Mouse (Mus musculus): ENCODE measurements around the gene Mettl23.
"Not testable (repeated sequence)": the region's sequence is repeated elsewhere in the genome, so short reads cannot be mapped to it uniquely, and the experiment has no call there.

Gene Mettl23

GRCm38 (mm10) chr11:116818722-116819121 lies 24.4 kb upstream of the Mettl23 start:
- no peak for DNase-seq (ENCODE audit: low read depth in 2 of 2, low spot score in 2 of 2)

- no peak for DNase-seq (ENCODE audit: low read depth in 2 of 2, low spot score in 2 of 2)
Measured at GRCm38 (mm10) chr11:116819932-116820593, 23.0 kb upstream of the Mettl23 start.

- no peak for DNase-seq (ENCODE audit: low read depth in 2 of 2, low spot score in 2 of 2)
Measured at GRCm38 (mm10) chr11:116821057-116821940, 21.8 kb upstream of the Mettl23 start.

- no peak for DNase-seq (ENCODE audit: low read depth in 2 of 2, low spot score in 2 of 2)
Measured at GRCm38 (mm10) chr11:116822215-116822614, 20.9 kb upstream of the Mettl23 start.

GRCm38 (mm10) chr11:116822626-116823025 lies 20.5 kb upstream of the Mettl23 start:
- DNase-seq (ENCODE audit: low read depth in 2 of 2, low spot score in 2 of 2), result no peak

- no peak for DNase-seq (ENCODE audit: low read depth in 2 of 2, low spot score in 2 of 2)
Measured at GRCm38 (mm10) chr11:116823255-116823654, 19.8 kb upstream of the Mettl23 start.

GRCm38 (mm10) chr11:116823885-116824284 lies 19.2 kb upstream of the Mettl23 start:
- DNase-seq (ENCODE audit: low read depth in 2 of 2, low spot score in 2 of 2), result not testable (repeated sequence)

- DNase-seq (ENCODE audit: low read depth in 2 of 2, low spot score in 2 of 2), result no peak
Measured at GRCm38 (mm10) chr11:116825230-116825629, 17.8 kb upstream of the Mettl23 start.

- no peak for DNase-seq (ENCODE audit: low read depth in 2 of 2, low spot score in 2 of 2)
Measured at GRCm38 (mm10) chr11:116826550-116827504, 16.3 kb upstream of the Mettl23 start.

- DNase-seq (ENCODE audit: low read depth in 2 of 2, low spot score in 2 of 2), result no peak
Measured at GRCm38 (mm10) chr11:116827534-116828165, 15.4 kb upstream of the Mettl23 start, which contains the start of gene Mxra7. Gene Mxra7, minus strand, starts transcription at chr11:116828046.

GRCm38 (mm10) chr11:116832172-116832685 lies 10.8 kb upstream of the Mettl23 start:
- no peak for DNase-seq (ENCODE audit: low read depth in 2 of 2, low spot score in 2 of 2)

- no peak for DNase-seq (ENCODE audit: low read depth in 2 of 2, low spot score in 2 of 2)
Measured at GRCm38 (mm10) chr11:116834954-116835353, 8.1 kb upstream of the Mettl23 start.

GRCm38 (mm10) chr11:116836283-116836682 lies 6.8 kb upstream of the Mettl23 start:
- no peak for DNase-seq (ENCODE audit: low read depth in 2 of 2, low spot score in 2 of 2)

GRCm38 (mm10) chr11:116837441-116837840 lies 5.6 kb upstream of the Mettl23 start:
- no peak for DNase-seq (ENCODE audit: low read depth in 2 of 2, low spot score in 2 of 2)

- DNase-seq (ENCODE audit: low read depth in 2 of 2, low spot score in 2 of 2), result no peak
Measured at GRCm38 (mm10) chr11:116838936-116839335, 4.1 kb upstream of the Mettl23 start.

- DNase-seq (ENCODE audit: low read depth in 2 of 2, low spot score in 2 of 2), result no peak
Measured at GRCm38 (mm10) chr11:116839601-116840000, 3.5 kb upstream of the Mettl23 start.

- no peak for DNase-seq (ENCODE audit: low read depth in 2 of 2, low spot score in 2 of 2)
Measured at GRCm38 (mm10) chr11:116840748-116841147, 2.3 kb upstream of the Mettl23 start.

- peak; percentile 52 to 57 for DNase-seq (ENCODE audit: low read depth in 2 of 2, low spot score in 2 of 2)
Measured at GRCm38 (mm10) chr11:116842531-116843260, 382 bp upstream of the Mettl23 start.

GRCm38 (mm10) chr11:116846593-116847181 lies 3.6 kb downstream of the Mettl23 start:
- DNase-seq (ENCODE audit: low read depth in 2 of 2, low spot score in 2 of 2), result no peak
